Mouse (Mus musculus): ENCODE measurements at regions not wholly inside any gene's neighbourhood (a gene's known extent, or its start where the extent isn't known, plus 50 kb on each side); places are given as distances from the start of the nearest gene placed in this dataset.

DNA sequence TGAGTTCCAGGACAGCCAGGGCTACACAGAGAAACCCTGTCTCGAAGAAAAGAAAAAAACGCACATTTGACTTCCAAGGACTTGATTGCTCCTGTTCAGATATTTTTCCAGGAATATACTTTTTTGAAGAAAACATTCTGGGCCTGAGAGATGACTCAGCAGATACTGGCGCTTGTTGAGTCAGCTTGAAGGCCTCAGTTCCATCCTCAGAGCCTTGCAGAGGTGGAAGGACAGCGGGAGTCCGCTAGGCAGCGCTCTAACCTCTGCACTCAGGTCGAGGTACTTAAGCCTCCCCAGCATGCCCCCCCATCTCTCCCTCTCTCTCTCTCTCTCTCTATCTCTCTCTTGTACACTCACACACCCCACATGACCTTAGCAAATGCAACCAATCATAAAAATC is 86.3 kb upstream of the Eomes start:
- TF ChIP-seq CTCF (IDR thresholded peaks at IDR 0.05; ENCODE audit: low read depth, low read length) = no peak
- TF ChIP-seq POLR2A (IDR thresholded peaks at IDR 0.05; ENCODE audit: extremely low read depth, insufficient read depth, low read length) = no peak

All from liver, adult 2 months (tissue).